ENCODE assay signal across 11 mouse cellular contexts in the genomic region with DNA sequence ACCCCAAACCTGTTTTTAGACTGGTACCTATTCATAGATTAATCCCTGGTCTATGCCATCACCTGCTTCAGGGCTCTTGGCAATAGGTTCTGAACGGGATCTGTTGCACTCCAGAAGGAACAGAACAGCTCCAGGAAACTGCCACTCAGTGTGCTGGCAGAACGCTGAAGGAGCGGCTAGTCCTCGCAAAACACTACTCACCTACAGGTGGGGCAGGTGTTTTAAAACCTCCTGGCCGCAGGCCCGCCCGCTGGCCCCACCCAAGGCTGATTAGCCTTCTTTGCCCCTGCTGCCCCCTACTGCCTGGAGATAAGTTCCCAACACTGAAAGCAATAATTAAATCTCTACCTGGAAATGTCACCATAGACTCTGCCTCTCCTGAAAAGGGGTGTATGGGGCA. TPM values are rescaled to one million over a fixed set of nuclear protein-coding genes. Genes with fewer than 3 reads are reported as not detected.
DNase-seq lines count a peak whose midpoint lies in the region; ATAC-seq and TF ChIP-seq lines count a peak whose summit lies in the region.
"Had no signal": no experiment of that assay in that cellular context is flagged by ENCODE, and none has a peak within 500 bp of the region (broad histone marks: within the 10 kb centered on the region; RNA-seq: fewer than 3 reads in every experiment).

A gene (minus strand): TSS at position 198 of the 400 bp plus-strand sequence.

- H3K4me3 ChIP-seq in liver, adult 2 months (ENCODE audit: insufficient read depth, low read depth, low read length) = no peak within 1 kb of the TSS
- H3K4me3 ChIP-seq in liver, embryonic 12.5 days = no peak within 1 kb of the TSS
- H3K4me3 ChIP-seq: neural tube, embryonic 15.5 days had no signal

- H3K4me1 ChIP-seq in liver, adult 2 months (ENCODE audit: control insufficient read depth, insufficient read depth, low read length) = no peaks in the 10 kb centered on the region
- peaks cover 19% of the 10 kb centered on the region for H3K4me1 ChIP-seq in liver, embryonic 12.5 days
- H3K4me1 ChIP-seq: neural tube, embryonic 15.5 days had no signal

- no peaks in the 10 kb centered on the region for H3K9me3 ChIP-seq in liver, embryonic 12.5 days (replicated peaks)
- H3K9me3 ChIP-seq: neural tube, embryonic 15.5 days had no signal

- ATAC-seq in liver, embryonic 12.5 days = no peak

- no peak within 1 kb of the TSS for H3K4me2 ChIP-seq in liver, embryonic 12.5 days
- H3K4me2 ChIP-seq: neural tube, embryonic 15.5 days had no signal

- WGBS in liver, adult 2 months = 31% methylated on average over 7 of the region's 7 CpGs
- WGBS in liver, embryonic 12.5 days (ENCODE audit: insufficient replicate concordance) = 35% methylated on average over 7 of the region's 7 CpGs

- no peak within 1 kb of the TSS for H3K9ac ChIP-seq in liver, adult 2 months (ENCODE audit: low read depth, low read length)
- H3K9ac ChIP-seq in liver, embryonic 12.5 days = no peak within 1 kb of the TSS
- H3K9ac ChIP-seq: neural tube, embryonic 15.5 days had no signal

- no peak for TF ChIP-seq POLR2A in liver, adult 2 months (IDR thresholded peaks at IDR 0.05; ENCODE audit: extremely low read depth, insufficient read depth, low read length)

- H3K36me3 ChIP-seq in liver, adult 2 months (ENCODE audit: control insufficient read depth, insufficient read depth, low read length) = no peaks in the 10 kb centered on the region
- H3K36me3 ChIP-seq in liver, embryonic 12.5 days = no peaks in the 10 kb centered on the region
- H3K36me3 ChIP-seq: neural tube, embryonic 15.5 days had no signal

- no peaks in the 10 kb centered on the region for H3K79me2 ChIP-seq in liver, adult 2 months (ENCODE audit: control insufficient read depth, insufficient read depth, low read length)

- no peak within 1 kb of the TSS for H3K27ac ChIP-seq in liver, adult 2 months (replicated peaks; ENCODE audit: insufficient read depth, low read depth, low read length)
- H3K27ac ChIP-seq in liver, embryonic 12.5 days = no peak within 1 kb of the TSS
- H3K27ac ChIP-seq: neural tube, embryonic 15.5 days had no signal

- no peaks in the 10 kb centered on the region for H3K27me3 ChIP-seq in liver, adult 2 months (ENCODE audit: control insufficient read depth, insufficient read depth, low read length)
- peaks cover 5% of the 10 kb centered on the region; the same call in 1 of the 2 replicates for H3K27me3 ChIP-seq in liver, embryonic 12.5 days (replicated peaks)
- H3K27me3 ChIP-seq: neural tube, embryonic 15.5 days had no signal

- TF ChIP-seq CTCF in liver, adult 2 months (IDR thresholded peaks at IDR 0.05; ENCODE audit: low read depth, low read length) = peak; percentile 40; the same call in 1 of the 2 replicates

- DNase-seq in liver, adult 2 months (ENCODE audit: extremely low read depth, low read depth, low spot score) = no peak
- DNase-seq in ZHBTc4 (ENCODE audit: low read depth, low spot score) = peak; percentile 46
- peak; percentile 65 for DNase-seq in kidney, adult 9 months
- DNase-seq in lung, postnatal 36 days = peak; percentile 91
- no peak for DNase-seq in frontal cortex, postnatal 36 days (ENCODE audit: low spot score in 2 of 2)
- DNase-seq in heart, adult 8-10 months (ENCODE audit: low spot score) = no peak
- no peak for DNase-seq in adrenal gland, postnatal 10 days

RNA-seq across cellular contexts. Expression of the gene that starts here (rescaled TPM):
- total RNA-seq in liver, adult 2 months (2014; rRNA removed) = 0.09 TPM in 1 of 2 replicates, not detected in the other
- polyA plus RNA-seq in liver, adult 2 months (2012; rRNA removed) = 0.27 TPM in 1 of 2 replicates, not detected in the other
- not detected in 2 replicates for polyA plus RNA-seq in liver, embryonic 12.5 days (2016; fragmentation: Nextera tagmentation; extraction: Ambion mirVana)
- total RNA-seq in heart, adult 8-10 months (2022) = under 1 TPM in 1 of 4 experiments, not detected in 3; 0.55 TPM
- total RNA-seq in adrenal gland, postnatal 10 days (2021) = not detected
- total RNA-seq: gastrocnemius, postnatal 4 days; layer of hippocampus, adult 8-10 months had no signal

Comparison
In these comparisons a context has a peak if more than half of its experiments do, and no peak if none do; other contexts are left out.
1. DNase-seq: peak in ZHBTc4 (single experiment), kidney, adult 9 months (single experiment) and lung, postnatal 36 days (single experiment); none in liver, adult 2 months (single experiment), frontal cortex, postnatal 36 days (0 of 2), heart, adult 8-10 months (single experiment) and adrenal gland, postnatal 10 days (single experiment).